Mouse (Mus musculus) adrenal gland, adult 2 months (tissue): ENCODE data around the gene Ube2t. TPM values are rescaled to one million over a fixed set of nuclear protein-coding genes. Genes with fewer than 3 reads are reported as not detected.

Experiments
- polyA plus RNA-seq: library from polyadenylated mRNA; depleted of rRNA; stranded (reverse); fragments of >200 nt; gene quantifications from 2 replicates; pipeline ENCODE4 v1.2.3, GENCODE M21; 2012; rRNA removed
- total RNA-seq, 2 experiments: library from RNA; stranded (reverse); gene quantifications; 2 replicates each; pipeline ENCODE4 v1.2.3; 2021

Ube2t gene
- total and polyA plus RNA-seq, 3 experiments: 0.98 to 2.3 (median 1.0) TPM

Other genes with a start within 250 kb of the Ube2t start
- gene Ppp1r12b, start 6.6 kb upstream of the Ube2t start, total RNA-seq: 10 to 100 TPM; 12.3 to 13.8 TPM
- gene Ppp1r12b, start 6.6 kb upstream of the Ube2t start, polyA plus RNA-seq: 3.3 and 4.3 TPM in 2 replicates
- 1 to 10 TPM; 2.0 to 3.6 TPM for gene Lgr6, start 142.7 kb downstream of the Ube2t start, total RNA-seq
- gene Lgr6, start 142.7 kb downstream of the Ube2t start, polyA plus RNA-seq: 1.1 and 1.8 TPM in 2 replicates
- gene Ptpn7, start 170.1 kb downstream of the Ube2t start, total RNA-seq: 1 to 10 TPM; 1.6 to 1.8 TPM
- gene Ptpn7, start 170.1 kb downstream of the Ube2t start, polyA plus RNA-seq: 2.6 and 2.7 TPM in 2 replicates
- gene Arl8a, start 184.3 kb downstream of the Ube2t start, total RNA-seq: 10 to 100 TPM; 59.4 to 62.2 TPM
- 41.5 and 43.2 TPM in 2 replicates for gene Arl8a, start 184.3 kb downstream of the Ube2t start, polyA plus RNA-seq
- gene Gpr37l1, start 205.1 kb downstream of the Ube2t start, total RNA-seq: 1 to 10 TPM in 1 of 2 experiments, under 1 TPM in 1; 0.61 to 2.2 TPM
- 2.3 and 3.0 TPM in 2 replicates for gene Gpr37l1, start 205.1 kb downstream of the Ube2t start, polyA plus RNA-seq